Mouse (Mus musculus) spleen, postnatal 4 days (tissue): Measurements from ENCODE around the gene Bscl2.

Experiments used
- DNase-seq, 2 experiments: peaks; one replicate each; pipeline ENCODE4 v3.0.0; 2022; ENCODE audit warnings: low spot score in 2 of 2

Gene Bscl2

GRCm38 (mm10) chr19:8837251-8837791 lies at the start of gene Bscl2:
Gene Bscl2 (plus strand): TSS chr19:8837467.
- peak; percentile 83 to 92 for DNase-seq

- DNase-seq = no peak
Observed at GRCm38 (mm10) chr19:8788521-8788920, 48.7 kb upstream of the Bscl2 start.

GRCm38 (mm10) chr19:8789171-8789570 lies 48.1 kb upstream of the Bscl2 start:
- no peak for DNase-seq

GRCm38 (mm10) chr19:8790171-8790570 lies 47.1 kb upstream of the Bscl2 start:
- DNase-seq = no peak

- DNase-seq = peak; percentile 86 to 92
Observed at GRCm38 (mm10) chr19:8798264-8798946, 38.9 kb upstream of the Bscl2 start, which contains the start of gene Polr2g. Gene Polr2g (minus strand): TSS chr19:8798577.

GRCm38 (mm10) chr19:8798947-8799315 lies 38.3 kb upstream of the Bscl2 start:
- DNase-seq = no peak

- DNase-seq = peak; percentile 91 to 92
Observed at GRCm38 (mm10) chr19:8802130-8802821, 35.0 kb upstream of the Bscl2 start, which contains the start of gene Zbtb3. Gene Zbtb3 (plus strand): TSS chr19:8802555.

GRCm38 (mm10) chr19:8803204-8803780 lies 34.0 kb upstream of the Bscl2 start:
- DNase-seq = no peak

- no peak for DNase-seq
Observed at GRCm38 (mm10) chr19:8803879-8804660, 33.2 kb upstream of the Bscl2 start.

GRCm38 (mm10) chr19:8806810-8807209 lies 30.5 kb upstream of the Bscl2 start:
- DNase-seq = no peak

GRCm38 (mm10) chr19:8815812-8816211 lies 21.5 kb upstream of the Bscl2 start:
- DNase-seq = no peak

- no peak for DNase-seq
Observed at GRCm38 (mm10) chr19:8817001-8817400, 20.3 kb upstream of the Bscl2 start.

- DNase-seq = no peak
Observed at GRCm38 (mm10) chr19:8818301-8818798, 18.9 kb upstream of the Bscl2 start.

- DNase-seq = peak; percentile 92
Observed at GRCm38 (mm10) chr19:8818801-8819595, 18.3 kb upstream of the Bscl2 start, which contains the start of gene Ttc9c. Gene Ttc9c (minus strand): TSS chr19:8819333.

- peak; percentile 96 to 98 for DNase-seq
Observed at GRCm38 (mm10) chr19:8819596-8820423, 17.5 kb upstream of the Bscl2 start, which contains the start of gene Hnrnpul2. Gene Hnrnpul2 (plus strand): TSS chr19:8820010.

GRCm38 (mm10) chr19:8820424-8820956 lies 16.8 kb upstream of the Bscl2 start:
- DNase-seq = peak; percentile 68 to 84

GRCm38 (mm10) chr19:8821146-8821545 lies 16.1 kb upstream of the Bscl2 start:
- DNase-seq = no peak

- DNase-seq = no peak
Observed at GRCm38 (mm10) chr19:8822696-8823095, 14.6 kb upstream of the Bscl2 start.

- peak in 1 of 2 experiments; percentile 67 for DNase-seq
Observed at GRCm38 (mm10) chr19:8829660-8830059, 7.6 kb upstream of the Bscl2 start, which contains the start of gene AC129217.1. Gene AC129217.1 (plus strand): TSS chr19:8829773.
